Mouse (Mus musculus) stomach, embryonic 14.5 days (tissue): ENCODE measurements around the gene Akap13. TPM values are rescaled to one million over a fixed set of nuclear protein-coding genes. Genes with fewer than 3 reads are reported as not detected.

Experiments used
- ATAC-seq: fragments of 200-750 bp; cut with Nextera tagmentation; 2 replicates; pipeline ENCODE4 v1.8.0; 2017; ENCODE audit warnings: low read depth, moderate TSS enrichment; ENCODE audit not compliant: insufficient number of reproducible peaks, insufficient read depth, low FRiP score
- H3K27ac ChIP-seq: fragments of 300-500 bp; sonication (generic); 2 replicates; pipeline ENCODE4 v1.5.1; 2014; ENCODE audit warnings: mild to moderate bottlenecking, low read length, moderate library complexity, mixed read lengths
- H3K27me3 ChIP-seq: fragments of 300-500 bp; sonication (generic); 2 replicates; pipeline ENCODE4 v1.6.1; 2014; ENCODE audit warnings: low read length, control low read depth, mixed read lengths; ENCODE audit not compliant: control insufficient read depth, insufficient read depth
- H3K36me3 ChIP-seq: fragments of 300-500 bp; sonication (generic); 2 replicates; pipeline ENCODE4 v1.6.1; 2014; ENCODE audit warnings: mild to moderate bottlenecking, control low read depth, low read length, moderate library complexity, mixed read lengths; ENCODE audit not compliant: control insufficient read depth, insufficient read depth
- H3K4me1 ChIP-seq: fragments of 300-500 bp; sonication (generic); 2 replicates; pipeline ENCODE4 v1.6.1; 2014; ENCODE audit warnings: low read length, control low read depth, mixed read lengths; ENCODE audit not compliant: control insufficient read depth, insufficient read depth
- H3K4me2 ChIP-seq: fragments of 300-500 bp; sonication (generic); replicated peaks from 2 replicates; pipeline ENCODE4 v1.6.1; 2014; ENCODE audit warnings: low read depth, low read length, control low read depth
- H3K4me3 ChIP-seq: fragments of 300-500 bp; sonication (generic); 2 replicates; pipeline ENCODE4 v1.5.1; 2014; ENCODE audit warnings: low read depth, low read length, control low read depth
- H3K9ac ChIP-seq: fragments of 300-500 bp; sonication (generic); replicated peaks from 2 replicates; pipeline ENCODE4 v1.6.1; 2014; ENCODE audit warnings: low read depth, mild to moderate bottlenecking, control low read depth, low read length, moderate library complexity, mixed read lengths
- H3K9me3 ChIP-seq: fragments of 300-500 bp; sonication (generic); 2 replicates; pipeline ENCODE4 v1.6.1; 2016; ENCODE audit warnings: low read depth, low read length, control low read depth; ENCODE audit not compliant: control insufficient read depth
- WGBS: fragments of 180-500 bp; shearing (Covaris S2); extraction: QIAGEN DNeasy Blood & Tissue Kit; methylation state at CpG from one replicate; pipeline ENCODE4 v1.1.7; 2014; 5-methylcytosine and 5-hydroxymethylcytosine counted together
- polyA plus RNA-seq: library from polyadenylated mRNA; unstranded; fragments of >200 nt; fragmentation: Nextera tagmentation; extraction: Ambion mirVana; gene quantifications from 2 replicates; pipeline ENCODE4 v1.2.1, GENCODE M21; 2014

Akap13 gene
- polyA plus RNA-seq, 1 experiment from 2014 or later = 74.0 TPM

DNA sequence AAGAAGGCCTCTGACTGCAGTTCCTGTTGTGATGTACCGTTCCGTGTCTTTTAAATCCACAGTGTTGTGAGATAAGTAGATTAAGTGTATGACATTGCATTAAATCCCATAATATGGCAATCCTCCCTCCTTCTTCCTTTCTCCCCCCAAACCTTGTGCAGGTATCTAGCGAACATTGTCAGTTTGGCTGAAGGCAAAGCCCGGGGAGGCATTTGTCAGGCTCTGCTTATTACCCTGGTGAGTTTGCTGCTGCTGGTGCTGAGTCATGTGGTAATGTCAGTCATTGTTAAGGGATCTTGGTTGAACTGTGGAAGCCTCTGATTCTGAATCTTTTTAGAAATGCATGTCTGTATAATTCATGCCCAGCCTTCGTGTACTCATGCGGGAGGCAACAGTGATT, 60.1 kb downstream of the Akap13 start:
- peaks cover 11% of the 10 kb centered on the region for H3K4me1 ChIP-seq
- WGBS = 77% methylated on average over 6 of the region's 6 CpGs
- no peak overlapping the region for H3K4me2 ChIP-seq
- no peak overlapping the region for H3K4me3 ChIP-seq
- no peak overlapping the region for H3K9ac ChIP-seq
- no peak for ATAC-seq
- H3K27me3 ChIP-seq = no peaks in the 10 kb centered on the region
- no peak overlapping the region for H3K27ac ChIP-seq
- H3K36me3 ChIP-seq = no peaks in the 10 kb centered on the region
- no peaks in the 10 kb centered on the region for H3K9me3 ChIP-seq

DNA sequence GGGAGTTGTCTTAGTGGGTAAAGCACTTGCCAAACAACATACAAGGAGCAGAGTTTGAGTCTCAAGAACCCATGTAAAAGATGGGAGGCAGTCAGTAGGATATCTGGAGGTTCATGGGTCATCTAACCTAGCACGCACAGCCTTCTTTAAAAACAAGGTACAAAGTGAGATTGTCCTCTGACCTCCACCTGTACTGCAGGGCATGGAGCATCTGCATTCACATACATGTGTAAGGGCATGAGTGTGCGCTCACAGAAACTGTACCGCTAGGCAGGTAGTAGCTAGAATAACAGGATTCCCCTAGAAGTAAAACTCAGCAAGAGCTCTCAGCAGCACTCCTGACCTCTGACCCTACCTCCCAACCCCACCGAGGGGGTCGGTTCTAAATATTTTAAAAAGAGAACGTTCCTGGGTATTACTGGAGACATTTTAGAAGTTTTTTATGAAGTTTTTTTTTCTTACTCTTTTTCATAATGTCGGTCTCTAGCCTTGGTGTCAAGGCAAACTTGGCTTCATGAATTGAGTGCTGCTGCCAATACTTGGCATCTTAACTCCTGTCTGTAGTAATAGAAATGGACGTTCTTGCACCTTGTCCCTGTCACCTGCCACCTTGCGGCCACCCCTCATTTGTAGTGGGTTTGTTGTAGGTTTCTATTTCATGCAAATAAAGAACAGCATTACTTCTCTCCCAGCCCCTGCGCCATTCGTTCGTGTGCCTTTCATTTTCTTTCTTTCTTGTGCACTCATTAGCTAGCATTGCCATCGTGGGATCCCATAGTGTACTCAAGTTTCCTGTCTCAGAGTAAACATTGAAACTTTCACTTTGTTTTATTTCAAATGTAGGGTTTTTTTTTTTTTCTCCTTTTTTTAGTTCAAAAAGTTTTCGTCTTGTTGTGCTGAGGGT, 61.6 kb downstream of the Akap13 start:
- no peaks in the 10 kb centered on the region for H3K9me3 ChIP-seq
- WGBS = 85% methylated on average over 14 of the region's 14 CpGs
- H3K4me1 ChIP-seq = peaks cover 16% of the 10 kb centered on the region
- H3K27me3 ChIP-seq = no peaks in the 10 kb centered on the region
- H3K4me2 ChIP-seq = no peak overlapping the region
- no peaks in the 10 kb centered on the region for H3K36me3 ChIP-seq
- no peak overlapping the region for H3K27ac ChIP-seq
- no peak for ATAC-seq
- no peak overlapping the region for H3K4me3 ChIP-seq
- H3K9ac ChIP-seq = no peak overlapping the region

DNA sequence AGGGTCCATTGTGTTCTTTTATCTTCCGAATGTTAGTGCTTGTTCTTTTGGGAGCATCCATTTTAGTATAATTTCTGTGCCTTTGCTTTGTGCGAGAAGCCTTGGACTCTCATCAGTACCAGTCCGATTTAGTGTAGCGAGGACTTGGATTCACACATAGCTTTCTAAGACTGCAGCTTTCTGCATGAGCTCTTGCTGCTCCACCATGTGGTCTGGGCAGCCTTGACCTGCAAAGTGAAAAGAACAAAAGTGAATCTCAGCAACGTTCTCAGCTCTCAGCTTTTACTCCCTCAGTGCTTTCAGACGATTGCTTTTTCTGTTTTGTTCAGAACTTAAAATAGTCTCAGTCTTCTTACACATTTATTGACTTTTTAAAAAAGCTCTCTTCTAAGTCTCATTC, 65.2 kb downstream of the Akap13 start:
- H3K36me3 ChIP-seq = no peaks in the 10 kb centered on the region
- no peak overlapping the region for H3K4me3 ChIP-seq
- no peak overlapping the region for H3K4me2 ChIP-seq
- H3K27ac ChIP-seq = no peak overlapping the region
- H3K9me3 ChIP-seq = no peaks in the 10 kb centered on the region
- peaks cover 30% of the 10 kb centered on the region for H3K4me1 ChIP-seq
- H3K9ac ChIP-seq = no peak overlapping the region
- H3K27me3 ChIP-seq = no peaks in the 10 kb centered on the region
- ATAC-seq = no peak
- 70% methylated on average over 6 of the region's 6 CpGs for WGBS

DNA sequence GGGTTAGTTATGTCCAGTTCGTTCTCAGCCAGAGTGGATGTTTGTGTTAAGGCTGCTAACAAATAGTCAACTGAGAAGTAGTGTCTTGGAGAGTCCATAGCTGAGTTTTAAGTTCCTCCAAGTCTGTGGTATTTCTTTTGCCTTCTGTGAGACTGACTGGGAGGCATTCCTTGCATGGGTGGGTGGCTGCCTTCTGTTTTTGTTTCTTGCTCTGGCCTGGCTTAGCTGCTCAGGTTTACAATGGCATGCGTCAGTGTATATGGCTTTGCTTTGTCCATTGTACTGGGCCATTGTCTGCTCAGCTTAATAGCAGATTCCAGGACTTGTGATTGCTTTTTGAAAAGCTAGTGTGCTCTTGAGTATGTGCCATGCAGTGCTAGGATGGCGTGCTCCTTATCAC, 65.9 kb downstream of the Akap13 start:
- Histone ChIP-seq H3K9me3 (no peaks in the 10 kb centered on the region), H3K27ac (no peak overlapping the region), H3K27me3 (no peaks in the 10 kb centered on the region), H3K9ac (no peak overlapping the region), H3K4me3 (no peak overlapping the region), H3K4me2 (no peak overlapping the region), H3K36me3 (no peaks in the 10 kb centered on the region), H3K4me1 (peaks cover 34% of the 10 kb centered on the region)
- no peak for ATAC-seq
- 56% methylated on average over 3 of the region's 3 CpGs for WGBS

DNA sequence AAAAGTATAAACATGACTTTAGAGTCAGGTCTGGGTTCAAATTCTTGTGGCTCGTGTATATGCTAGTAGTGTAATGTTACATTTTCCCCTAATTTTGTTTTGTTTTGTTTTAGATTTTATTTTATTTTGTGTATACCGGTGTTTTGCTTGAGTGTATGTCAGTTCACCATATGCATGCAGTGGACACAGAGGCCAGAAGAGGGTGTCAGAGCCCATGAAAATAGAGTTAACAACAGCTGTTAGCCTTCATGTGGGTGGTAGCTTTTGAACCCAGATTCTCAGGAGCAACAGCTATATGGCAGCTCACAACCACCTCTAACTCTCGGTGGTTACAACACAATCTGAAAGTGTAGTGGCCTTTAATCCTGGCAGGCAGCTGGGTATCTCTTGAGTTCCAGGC, 66.9 kb downstream of the Akap13 start:
- no peaks in the 10 kb centered on the region for H3K27me3 ChIP-seq
- no peak for ATAC-seq
- H3K4me2 ChIP-seq = no peak overlapping the region
- peaks cover 40% of the 10 kb centered on the region for H3K4me1 ChIP-seq
- H3K36me3 ChIP-seq = no peaks in the 10 kb centered on the region
- 85% methylated on average over 3 of the region's 3 CpGs for WGBS
- H3K4me3 ChIP-seq = no peak overlapping the region
- H3K9me3 ChIP-seq = no peaks in the 10 kb centered on the region
- no peak overlapping the region for H3K9ac ChIP-seq
- no peak overlapping the region for H3K27ac ChIP-seq

DNA sequence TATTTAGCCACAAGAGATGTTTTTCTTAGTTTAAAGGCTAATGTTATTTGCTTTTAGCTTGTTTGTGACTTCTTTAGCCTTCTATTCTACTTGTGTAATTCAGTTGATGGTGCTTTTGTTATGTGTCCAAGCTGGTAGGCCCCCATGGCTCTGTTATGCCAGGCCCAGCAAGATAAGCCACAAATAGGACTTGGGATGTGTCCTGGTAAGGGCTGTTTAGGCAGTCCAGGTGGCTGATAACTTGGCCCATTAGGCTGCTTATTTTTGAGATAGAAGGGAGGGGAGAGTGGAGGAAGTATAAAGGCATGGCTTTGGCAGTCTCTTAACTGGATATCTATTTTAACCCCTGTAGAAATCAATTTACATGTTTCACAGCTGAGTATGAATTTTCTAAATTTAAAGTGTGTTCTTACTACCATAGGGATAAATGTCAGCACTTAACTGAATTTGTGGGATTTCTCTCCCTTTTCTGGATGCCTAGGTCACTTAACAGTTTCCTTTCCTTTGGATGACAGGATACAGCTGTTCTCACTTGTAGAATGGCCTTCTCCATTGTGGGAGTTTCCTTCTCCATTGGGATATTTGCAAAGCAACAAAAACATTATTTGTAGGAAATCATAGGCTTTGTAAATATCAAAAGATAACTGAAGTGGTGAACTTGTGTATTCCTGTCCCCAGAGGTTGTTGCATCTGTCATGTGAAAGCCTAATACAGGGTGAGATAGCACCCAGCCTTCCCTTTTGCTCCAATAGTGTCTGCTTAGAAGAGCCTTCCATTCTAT, 69.6 kb downstream of the Akap13 start:
- peak overlapping the region; percentile 67; the same call in 1 of the 2 replicates for H3K27ac ChIP-seq
- H3K4me3 ChIP-seq = no peak overlapping the region
- ATAC-seq = peak; percentile 61; the same call in 1 of the 2 replicates
- H3K9ac ChIP-seq = no peak overlapping the region
- H3K36me3 ChIP-seq = no peaks in the 10 kb centered on the region
- no peak overlapping the region for H3K4me2 ChIP-seq
- no peaks in the 10 kb centered on the region for H3K9me3 ChIP-seq
- H3K4me1 ChIP-seq = peaks cover 44% of the 10 kb centered on the region
- H3K27me3 ChIP-seq = no peaks in the 10 kb centered on the region

DNA sequence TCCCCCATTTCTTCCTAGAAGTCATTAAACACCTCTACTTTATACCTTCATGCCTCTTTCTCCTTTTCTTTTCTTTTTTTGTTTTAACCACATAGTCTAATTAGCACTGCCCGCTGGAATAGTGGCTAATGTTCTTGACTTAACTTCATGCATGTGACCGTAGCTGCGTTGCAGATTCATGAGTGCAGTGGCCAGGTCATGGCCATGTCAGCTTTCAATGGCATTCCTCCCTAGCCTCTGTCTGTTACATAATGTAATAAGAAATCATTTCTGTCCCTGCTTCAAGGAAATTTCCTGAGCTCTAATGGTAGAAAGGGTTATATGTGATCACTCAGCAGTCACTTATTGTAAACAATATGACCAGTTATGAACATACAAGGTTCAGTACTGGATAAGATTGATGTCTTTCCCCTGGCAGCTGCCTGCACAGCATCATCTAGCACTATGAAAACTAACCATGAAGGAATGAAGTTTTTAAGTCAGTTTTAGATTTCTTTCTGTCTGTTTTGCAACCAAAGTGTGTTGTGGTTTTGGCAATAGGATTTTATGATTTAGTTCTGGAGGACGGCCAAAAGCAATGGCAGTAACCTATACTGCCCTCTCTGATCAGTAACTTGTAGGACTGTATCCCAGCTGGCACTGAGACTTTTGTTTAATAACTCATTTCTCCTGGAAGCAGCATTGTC, 70.5 kb downstream of the Akap13 start:
- peak overlapping the region; percentile 59; the same call in 1 of the 2 replicates for H3K27ac ChIP-seq

DNA sequence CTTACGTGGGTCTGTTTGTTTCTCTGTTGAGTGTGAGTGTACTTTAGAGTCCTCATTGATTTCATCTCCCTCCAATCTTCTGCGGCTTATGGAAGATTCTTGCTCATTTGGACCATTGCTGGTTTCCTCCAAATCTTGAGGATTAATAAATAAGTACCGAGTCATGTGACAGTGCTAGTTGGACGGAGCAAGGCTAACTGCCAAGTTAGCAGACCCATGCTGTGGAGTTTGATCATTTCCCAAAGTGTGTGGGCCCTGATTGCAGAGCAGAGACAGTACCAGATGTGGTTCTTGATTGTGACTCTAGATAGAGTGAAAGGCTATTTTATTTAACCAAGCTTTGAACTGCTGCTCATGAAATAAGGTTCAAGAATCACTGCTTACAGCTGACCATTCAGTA, 73.4 kb downstream of the Akap13 start:
- H3K4me2 ChIP-seq = no peak overlapping the region
- H3K9ac ChIP-seq = no peak overlapping the region
- H3K4me3 ChIP-seq = no peak overlapping the region
- H3K36me3 ChIP-seq = no peaks in the 10 kb centered on the region
- H3K4me1 ChIP-seq = peaks cover 38% of the 10 kb centered on the region
- WGBS = 74% methylated on average over 4 of the region's 4 CpGs
- H3K27me3 ChIP-seq = no peaks in the 10 kb centered on the region
- no peak overlapping the region for H3K27ac ChIP-seq
- H3K9me3 ChIP-seq = no peaks in the 10 kb centered on the region
- no peak for ATAC-seq

More for the DNA sequence above, 70.5 kb downstream of the Akap13 start:
- Histone ChIP-seq H3K9me3 (no peaks in the 10 kb centered on the region), H3K4me1 (peaks cover 44% of the 10 kb centered on the region), H3K4me2 (no peak overlapping the region), H3K27me3 (no peaks in the 10 kb centered on the region), H3K4me3 (no peak overlapping the region), H3K36me3 (no peaks in the 10 kb centered on the region), H3K9ac (no peak overlapping the region)
- peak; percentile 39; the same call in 1 of the 2 replicates for ATAC-seq
- 22% methylated on average over 4 of the region's 4 CpGs for WGBS
